Mouse (Mus musculus): ENCODE data around the gene Hes2. TPM values are rescaled to one million over a fixed set of nuclear protein-coding genes. Genes with fewer than 3 reads are reported as not detected.

The Hes2 gene
- polyA plus RNA-seq, 1 experiment from 2014 or later = 0.07 TPM

DNA sequence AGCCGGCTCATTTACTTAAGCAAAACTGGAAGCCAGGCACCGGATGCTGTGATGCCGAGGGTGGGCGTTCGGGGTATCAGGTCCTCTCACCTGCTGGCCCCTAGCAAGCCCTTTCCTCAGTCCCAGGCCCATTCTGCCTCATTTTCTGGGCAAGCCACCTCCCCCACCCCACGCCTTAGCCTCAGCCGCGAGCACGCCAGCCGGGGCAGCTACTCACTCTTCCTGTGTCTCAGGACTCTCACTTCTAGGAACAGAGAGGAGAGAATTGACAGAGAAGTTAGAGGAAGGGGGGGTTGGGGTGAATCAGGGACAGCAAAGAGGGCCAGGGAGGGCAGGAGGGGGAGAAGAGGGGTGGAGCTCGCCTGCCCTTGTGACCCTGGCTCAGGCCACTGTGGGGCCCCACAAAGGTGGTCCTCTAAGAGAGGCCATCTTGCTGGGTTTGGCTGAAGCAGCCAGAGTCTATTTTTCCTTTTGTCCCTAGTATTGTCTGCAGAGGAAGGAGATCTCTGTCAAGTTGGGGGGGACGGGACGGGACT is 29.2 kb upstream of the Hes2 start:
- H3K4me3 ChIP-seq (ENCODE audit: low read depth, low read length) = no peak overlapping the region
- no peak for ATAC-seq (replicated peaks; ENCODE audit: insufficient number of reproducible peaks, low FRiP score, low TSS enrichment)
- no peak overlapping the region for H3K4me2 ChIP-seq
- H3K27me3 ChIP-seq (ENCODE audit: control insufficient read depth, insufficient read depth, low read length) = peaks cover 100% of the 10 kb centered on the region
- H3K9ac ChIP-seq (ENCODE audit: low read depth, low read length) = no peak overlapping the region
- peaks cover 32% of the 10 kb centered on the region for H3K4me1 ChIP-seq (ENCODE audit: control insufficient read depth, insufficient read depth, low read length)
- 37% methylated on average over 13 of the region's 13 CpGs for WGBS (ENCODE audit: insufficient replicate concordance)
- H3K27ac ChIP-seq (ENCODE audit: low read depth, low read length) = no peak overlapping the region
- no peaks in the 10 kb centered on the region for H3K9me3 ChIP-seq (replicated peaks; ENCODE audit: control insufficient read depth, low read length)
- H3K36me3 ChIP-seq (ENCODE audit: control insufficient read depth, insufficient read depth, low read length) = no peaks in the 10 kb centered on the region

DNA sequence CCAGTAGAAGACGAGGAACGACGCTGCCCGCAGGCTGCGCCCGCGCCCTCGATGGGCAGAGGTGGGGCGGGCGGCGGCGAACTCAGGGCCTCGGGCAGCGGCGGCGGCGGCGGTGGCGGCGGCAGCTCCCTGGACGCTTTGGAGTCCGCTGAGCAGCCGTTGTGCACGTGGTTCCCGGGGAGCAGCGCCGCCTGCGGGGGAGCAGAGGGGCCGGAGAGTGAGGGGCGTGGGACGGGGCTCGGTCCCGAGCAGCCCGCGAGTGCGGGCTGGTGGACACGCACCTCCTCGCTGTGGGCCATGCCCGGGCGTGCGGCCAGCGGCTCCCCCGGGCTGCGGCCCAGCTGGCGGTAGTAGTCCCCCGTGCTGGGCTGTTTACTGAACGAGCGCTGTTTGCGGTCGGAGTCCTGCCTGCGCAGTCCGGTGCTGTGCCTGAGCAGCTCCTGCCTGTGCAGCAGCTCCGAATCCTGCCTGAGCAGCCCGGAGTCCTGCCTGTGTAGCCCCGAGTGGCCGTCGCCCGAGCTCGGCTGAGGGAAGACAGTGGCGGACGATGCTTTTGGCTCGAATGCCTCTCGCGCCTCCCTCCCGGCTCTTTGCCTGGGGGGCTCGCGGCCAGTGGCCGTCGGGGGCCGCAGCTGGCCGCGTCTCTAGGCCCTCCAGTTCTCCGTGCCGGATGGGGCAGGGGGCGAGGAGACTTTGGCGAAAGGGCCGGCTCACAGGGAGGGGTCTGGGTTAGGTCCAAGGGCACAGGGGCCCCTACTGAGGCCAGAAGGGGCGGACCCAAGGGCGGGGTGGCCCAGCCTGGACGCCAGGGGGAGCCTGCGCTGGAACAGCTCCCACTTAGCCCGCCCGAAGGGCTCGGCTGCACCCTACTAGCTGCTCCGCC is 27.7 kb upstream of the Hes2 start:
- Histone ChIP-seq H3K9ac (ENCODE audit: low read depth, low read length) (no peak overlapping the region), H3K27me3 (ENCODE audit: control insufficient read depth, insufficient read depth, low read length) (peaks cover 87% of the 10 kb centered on the region)
- ATAC-seq (replicated peaks; ENCODE audit: insufficient number of reproducible peaks, low FRiP score, low TSS enrichment) = no peak

DNA sequence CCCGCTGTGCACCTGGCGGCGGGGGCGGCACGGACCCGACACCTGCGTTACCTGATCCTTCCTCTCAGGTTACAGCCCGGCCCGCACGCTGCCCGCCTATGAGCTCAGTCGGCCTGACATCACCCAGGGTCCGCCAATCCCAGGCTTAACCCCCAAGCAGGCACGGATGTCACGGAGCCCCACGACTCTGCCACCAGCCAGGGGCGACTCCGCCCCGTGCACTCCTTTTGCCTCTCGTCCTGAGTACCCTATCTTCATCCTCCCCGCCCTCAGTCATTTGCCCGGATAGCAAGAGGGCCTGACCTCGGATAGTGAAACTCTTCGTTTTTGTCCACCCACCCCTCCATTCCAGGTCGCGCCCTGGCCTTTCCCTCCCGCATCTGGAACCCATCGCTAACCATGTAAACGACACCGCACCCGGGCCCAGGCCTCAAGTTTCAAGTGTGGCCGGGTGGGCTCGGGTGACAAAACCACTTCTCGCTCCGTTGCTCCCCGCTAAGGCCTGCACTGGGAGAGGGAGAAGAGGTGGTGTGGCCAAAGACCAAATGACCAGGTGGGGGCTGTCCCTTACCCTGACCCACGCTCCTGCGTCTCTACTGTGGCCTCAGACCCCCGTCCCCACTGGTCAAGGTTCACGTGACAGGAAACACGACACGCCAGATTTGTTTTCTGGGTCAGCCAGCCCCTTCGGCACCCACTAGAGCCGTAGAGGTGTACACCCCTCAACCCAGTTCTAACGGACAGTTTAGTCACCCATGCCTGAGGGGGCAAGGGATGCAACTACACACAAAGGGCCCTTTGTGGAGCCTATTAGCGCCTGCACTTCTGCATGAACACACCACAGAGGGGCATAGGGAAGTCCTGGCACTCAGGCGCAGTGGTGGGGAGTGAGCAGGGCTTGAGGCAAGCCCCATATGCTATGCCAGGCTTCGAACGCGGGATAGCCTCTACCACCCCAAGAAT is 26.6 kb upstream of the Hes2 start:
- no peak overlapping the region for H3K9ac ChIP-seq (ENCODE audit: low read depth, low read length)
- H3K4me3 ChIP-seq (ENCODE audit: low read depth, low read length) = peak overlapping the region; percentile 38
- no peak for ATAC-seq (replicated peaks; ENCODE audit: insufficient number of reproducible peaks, low FRiP score, low TSS enrichment)
- peak overlapping the region; percentile 58 for H3K4me2 ChIP-seq
- WGBS (ENCODE audit: insufficient replicate concordance) = 6% methylated on average over 50 of the region's 50 CpGs
- no peak overlapping the region for H3K27ac ChIP-seq (ENCODE audit: low read depth, low read length)
- H3K36me3 ChIP-seq (ENCODE audit: control insufficient read depth, insufficient read depth, low read length) = no peaks in the 10 kb centered on the region
- no peaks in the 10 kb centered on the region for H3K9me3 ChIP-seq (replicated peaks; ENCODE audit: control insufficient read depth, low read length)
- peaks cover 82% of the 10 kb centered on the region for H3K27me3 ChIP-seq (ENCODE audit: control insufficient read depth, insufficient read depth, low read length)
- peaks cover 15% of the 10 kb centered on the region for H3K4me1 ChIP-seq (ENCODE audit: control insufficient read depth, insufficient read depth, low read length)

More for the DNA sequence above, 27.7 kb upstream of the Hes2 start:
- H3K36me3 ChIP-seq (ENCODE audit: control insufficient read depth, insufficient read depth, low read length) = no peaks in the 10 kb centered on the region
- WGBS (ENCODE audit: insufficient replicate concordance) = under 1% methylated on average over 73 of the region's 85 CpGs
- no peak overlapping the region for H3K27ac ChIP-seq (ENCODE audit: low read depth, low read length)
- no peaks in the 10 kb centered on the region for H3K9me3 ChIP-seq (replicated peaks; ENCODE audit: control insufficient read depth, low read length)
- peaks cover 22% of the 10 kb centered on the region for H3K4me1 ChIP-seq (ENCODE audit: control insufficient read depth, insufficient read depth, low read length)
- H3K4me3 ChIP-seq (ENCODE audit: low read depth, low read length) = peak overlapping the region; percentile 38
- peak overlapping the region; percentile 58 for H3K4me2 ChIP-seq

DNA sequence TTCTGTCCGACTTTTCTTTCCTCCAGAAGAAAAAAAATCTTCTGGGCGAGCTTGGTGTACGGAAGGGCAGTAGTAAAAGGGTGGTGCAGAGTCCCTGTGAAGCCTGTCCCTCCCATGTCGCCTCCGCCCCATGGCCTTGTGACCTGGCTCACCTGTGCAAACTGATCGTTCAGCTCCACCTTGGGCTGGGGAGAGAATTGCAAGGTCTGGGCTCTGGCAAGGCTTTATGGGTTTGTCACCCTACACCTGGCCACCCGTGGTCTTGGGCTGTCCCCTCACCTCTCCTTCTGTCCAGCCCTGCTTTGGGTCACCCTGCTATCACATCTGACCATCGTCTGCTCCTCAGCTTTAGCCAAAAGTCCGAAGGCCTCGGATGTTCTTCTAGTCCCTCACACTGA is 25.9 kb upstream of the Hes2 start:
- Histone ChIP-seq H3K4me2 (no peak overlapping the region), H3K9me3 (replicated peaks; ENCODE audit: control insufficient read depth, low read length) (no peaks in the 10 kb centered on the region), H3K27me3 (ENCODE audit: control insufficient read depth, insufficient read depth, low read length) (peaks cover 77% of the 10 kb centered on the region)

DNA sequence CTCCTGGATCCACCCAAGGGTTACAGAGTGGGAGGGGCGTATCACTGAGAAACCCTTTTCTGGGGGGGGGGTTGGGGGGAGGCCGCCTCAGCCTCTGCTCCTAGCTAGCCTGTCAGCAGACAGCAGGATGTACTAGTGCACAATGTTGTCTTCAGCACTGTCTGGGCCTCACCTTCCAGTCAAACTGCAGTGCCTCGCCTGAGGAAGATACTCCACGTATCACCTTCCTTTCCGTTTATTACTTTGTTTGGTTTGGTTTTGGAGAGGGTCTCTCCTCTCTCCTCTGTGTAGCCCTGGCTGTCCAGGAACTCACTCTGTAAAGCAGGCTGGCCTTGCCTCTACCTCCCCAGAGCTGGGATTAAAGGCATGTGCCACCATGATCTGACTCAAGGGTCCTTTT is 25.5 kb upstream of the Hes2 start:
- H3K4me3 ChIP-seq (ENCODE audit: low read depth, low read length) = no peak overlapping the region
- H3K4me1 ChIP-seq (ENCODE audit: control insufficient read depth, insufficient read depth, low read length) = peaks cover 16% of the 10 kb centered on the region
- no peaks in the 10 kb centered on the region for H3K9me3 ChIP-seq (replicated peaks; ENCODE audit: control insufficient read depth, low read length)
- peaks cover 75% of the 10 kb centered on the region for H3K27me3 ChIP-seq (ENCODE audit: control insufficient read depth, insufficient read depth, low read length)
- no peaks in the 10 kb centered on the region for H3K36me3 ChIP-seq (ENCODE audit: control insufficient read depth, insufficient read depth, low read length)
- WGBS (ENCODE audit: insufficient replicate concordance) = 47% methylated on average over 5 of the region's 5 CpGs
- no peak overlapping the region for H3K9ac ChIP-seq (ENCODE audit: low read depth, low read length)
- no peak for ATAC-seq (replicated peaks; ENCODE audit: insufficient number of reproducible peaks, low FRiP score, low TSS enrichment)
- no peak overlapping the region for H3K4me2 ChIP-seq
- H3K27ac ChIP-seq (ENCODE audit: low read depth, low read length) = no peak overlapping the region

More for the DNA sequence above, 25.9 kb upstream of the Hes2 start:
- Histone ChIP-seq H3K9ac (ENCODE audit: low read depth, low read length) (no peak overlapping the region), H3K4me1 (ENCODE audit: control insufficient read depth, insufficient read depth, low read length) (peaks cover 15% of the 10 kb centered on the region), H3K36me3 (ENCODE audit: control insufficient read depth, insufficient read depth, low read length) (no peaks in the 10 kb centered on the region), H3K27ac (ENCODE audit: low read depth, low read length) (no peak overlapping the region), H3K4me3 (ENCODE audit: low read depth, low read length) (no peak overlapping the region)
- no peak for ATAC-seq (replicated peaks; ENCODE audit: insufficient number of reproducible peaks, low FRiP score, low TSS enrichment)
- whole genome bisulfite sequencing (ENCODE audit: insufficient replicate concordance) = 30% methylated on average over 10 of the region's 10 CpGs

DNA sequence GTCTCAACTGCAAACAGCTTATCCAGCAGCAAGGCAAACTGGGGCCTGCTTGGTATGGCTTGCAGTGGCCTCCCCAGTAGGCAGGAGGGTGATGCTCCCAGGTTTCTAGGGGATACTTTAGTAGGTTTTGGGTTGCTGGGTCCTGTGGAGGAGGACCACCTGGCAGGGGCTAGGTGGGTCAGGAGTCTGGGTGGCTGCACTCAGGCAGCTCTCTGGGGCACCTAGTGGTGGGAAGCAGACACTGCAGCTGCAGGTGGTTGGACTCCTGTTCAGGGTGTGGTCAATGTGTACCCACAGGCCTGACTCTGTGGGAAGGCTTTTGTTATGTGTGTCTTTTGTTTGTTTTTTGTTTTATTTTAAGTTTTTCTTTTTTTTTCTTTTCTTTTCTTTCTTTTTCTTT is 24.2 kb upstream of the Hes2 start:
- Histone ChIP-seq H3K36me3 (ENCODE audit: control insufficient read depth, insufficient read depth, low read length) (no peaks in the 10 kb centered on the region), H3K27ac (ENCODE audit: low read depth, low read length) (no peak overlapping the region), H3K27me3 (ENCODE audit: control insufficient read depth, insufficient read depth, low read length) (peaks cover 64% of the 10 kb centered on the region), H3K4me3 (ENCODE audit: low read depth, low read length) (no peak overlapping the region), H3K9ac (ENCODE audit: low read depth, low read length) (no peak overlapping the region), H3K4me2 (no peak overlapping the region), H3K9me3 (replicated peaks; ENCODE audit: control insufficient read depth, low read length) (no peaks in the 10 kb centered on the region), H3K4me1 (ENCODE audit: control insufficient read depth, insufficient read depth, low read length) (peaks cover 23% of the 10 kb centered on the region)
- ATAC-seq (replicated peaks; ENCODE audit: insufficient number of reproducible peaks, low FRiP score, low TSS enrichment) = no peak

DNA sequence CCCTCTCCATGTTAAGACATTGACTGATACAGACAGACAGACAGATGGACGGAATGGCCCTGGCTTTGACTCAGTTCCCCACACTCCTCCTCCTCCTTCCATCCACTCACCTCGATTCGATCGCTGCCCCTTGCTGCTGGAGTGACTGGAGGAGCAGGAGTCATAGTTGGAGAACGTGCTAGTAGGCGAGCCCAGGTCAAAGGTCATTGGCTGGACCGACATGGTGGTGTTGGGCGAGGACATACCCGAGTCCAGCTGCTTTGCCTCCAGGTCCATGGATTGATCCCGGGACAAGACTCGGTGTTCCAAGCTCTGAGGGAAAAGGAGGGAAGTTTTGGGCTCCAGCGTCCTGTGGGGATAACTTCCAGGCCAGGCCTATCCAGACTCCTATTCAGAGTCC is 23.3 kb upstream of the Hes2 start:
- Histone ChIP-seq H3K4me3 (ENCODE audit: low read depth, low read length) (no peak overlapping the region), H3K4me2 (no peak overlapping the region), H3K27me3 (ENCODE audit: control insufficient read depth, insufficient read depth, low read length) (peaks cover 59% of the 10 kb centered on the region), H3K9ac (ENCODE audit: low read depth, low read length) (no peak overlapping the region), H3K9me3 (replicated peaks; ENCODE audit: control insufficient read depth, low read length) (no peaks in the 10 kb centered on the region), H3K27ac (ENCODE audit: low read depth, low read length) (no peak overlapping the region), H3K4me1 (ENCODE audit: control insufficient read depth, insufficient read depth, low read length) (peaks cover 22% of the 10 kb centered on the region), H3K36me3 (ENCODE audit: control insufficient read depth, insufficient read depth, low read length) (no peaks in the 10 kb centered on the region)
- WGBS (ENCODE audit: insufficient replicate concordance) = 80% methylated on average over 12 of the region's 12 CpGs
- no peak for ATAC-seq (replicated peaks; ENCODE audit: insufficient number of reproducible peaks, low FRiP score, low TSS enrichment)

DNA sequence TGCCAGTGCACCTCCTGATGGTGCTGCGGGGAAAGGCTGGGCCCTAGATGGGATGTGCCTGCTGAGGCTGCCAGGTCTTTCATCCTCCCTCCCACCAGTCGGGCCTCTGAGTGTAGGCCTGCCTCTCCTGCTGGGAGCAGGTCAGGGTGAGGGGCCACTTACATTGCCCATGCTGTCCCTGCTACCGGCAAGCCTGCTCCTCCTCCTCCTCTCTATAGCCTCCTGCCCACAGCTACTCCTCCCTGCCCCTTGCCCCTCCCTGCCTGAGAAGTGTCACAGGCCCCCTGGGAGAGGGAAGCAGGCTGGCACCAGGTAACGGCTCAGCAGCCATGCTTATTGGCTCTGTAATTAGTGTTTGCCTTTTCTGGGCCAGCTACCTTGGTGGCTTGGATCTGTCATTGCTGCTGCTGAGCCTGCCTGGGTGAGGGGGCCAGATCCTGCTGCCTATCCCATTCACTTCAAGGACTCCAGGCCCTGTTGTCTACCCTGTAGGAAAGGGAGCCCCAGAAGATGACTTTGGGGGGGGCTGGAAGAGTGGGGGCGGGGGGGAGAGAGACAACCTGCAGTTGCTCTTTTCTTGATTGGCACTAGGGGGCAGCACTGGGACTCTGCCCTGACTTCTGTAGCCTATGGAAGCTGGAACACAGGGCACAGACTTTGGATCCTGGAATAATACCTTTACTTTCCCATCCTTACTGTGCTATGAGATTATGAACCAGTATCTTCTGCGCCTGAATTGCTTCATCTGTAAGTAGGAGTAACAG is 22.4 kb upstream of the Hes2 start:
- ATAC-seq (replicated peaks; ENCODE audit: insufficient number of reproducible peaks, low FRiP score, low TSS enrichment) = no peak
- H3K9ac ChIP-seq (ENCODE audit: low read depth, low read length) = no peak overlapping the region
- peaks cover 14% of the 10 kb centered on the region for H3K4me1 ChIP-seq (ENCODE audit: control insufficient read depth, insufficient read depth, low read length)
- WGBS (ENCODE audit: insufficient replicate concordance) = 34% methylated on average over 6 of the region's 6 CpGs
- H3K4me3 ChIP-seq (ENCODE audit: low read depth, low read length) = no peak overlapping the region
- no peaks in the 10 kb centered on the region for H3K9me3 ChIP-seq (replicated peaks; ENCODE audit: control insufficient read depth, low read length)
- H3K27ac ChIP-seq (ENCODE audit: low read depth, low read length) = no peak overlapping the region
- H3K36me3 ChIP-seq (ENCODE audit: control insufficient read depth, insufficient read depth, low read length) = no peaks in the 10 kb centered on the region
- H3K27me3 ChIP-seq (ENCODE audit: control insufficient read depth, insufficient read depth, low read length) = peaks cover 53% of the 10 kb centered on the region
- H3K4me2 ChIP-seq = no peak overlapping the region

Measured in heart, embryonic 11.5 days (tissue).